Mouse (Mus musculus) embryonic fibroblast, embryonic 13.5 days (primary cell): ENCODE data around the gene Acox1.

Source experiments
- CTCF ChIP-seq: IDR thresholded peaks from 2 replicates; pipeline ENCODE4 v1.5.1; 2011; ENCODE audit warnings: mild to moderate bottlenecking, control low read depth, low read length, moderate library complexity, borderline replicate concordance; ENCODE audit not compliant: insufficient read depth
- POLR2A ChIP-seq: IDR thresholded peaks from 2 replicates; pipeline ENCODE4 v1.6.1; 2011; ENCODE audit warnings: low read depth, mild to moderate bottlenecking, control low read depth, low read length, moderate library complexity

- TF ChIP-seq CTCF (no peak), POLR2A (no peak)
Measured at GRCm38 (mm10) chr11:116185836-116186235, 13.0 kb downstream of the Acox1 start.
